Mouse (Mus musculus): ENCODE measurements around the gene Dnaic1.

Dnaic1 gene

GRCm38 (mm10) chr4:41569411-41569885, at the start of gene Dnaic1, which contains the start of gene Fam219a:
Dnaic1 (plus strand) TSS chr4:41569775.
Fam219a (minus strand) TSS chr4:41569538.
- DNase-seq (ENCODE audit: low read depth, low spot score): peak; percentile 99

GRCm38 (mm10) chr4:41520641-41521040, 48.9 kb upstream of the Dnaic1 start:
- DNase-seq (ENCODE audit: low read depth, low spot score): no peak

GRCm38 (mm10) chr4:41522136-41522535, 47.4 kb upstream of the Dnaic1 start:
- DNase-seq (ENCODE audit: low read depth, low spot score): no peak

GRCm38 (mm10) chr4:41522788-41523187, 46.8 kb upstream of the Dnaic1 start:
- peak; percentile 47 for DNase-seq (ENCODE audit: low read depth, low spot score)

- DNase-seq (ENCODE audit: low read depth, low spot score): no peak
Observed at GRCm38 (mm10) chr4:41523839-41524238, 45.7 kb upstream of the Dnaic1 start.

GRCm38 (mm10) chr4:41524829-41525228, 44.7 kb upstream of the Dnaic1 start:
- no peak for DNase-seq (ENCODE audit: low read depth, low spot score)

- DNase-seq (ENCODE audit: low read depth, low spot score): no peak
Observed at GRCm38 (mm10) chr4:41526553-41526952, 43.0 kb upstream of the Dnaic1 start.

- DNase-seq (ENCODE audit: low read depth, low spot score): no peak
Observed at GRCm38 (mm10) chr4:41527076-41527475, 42.5 kb upstream of the Dnaic1 start.

GRCm38 (mm10) chr4:41527996-41528395, 41.6 kb upstream of the Dnaic1 start:
- DNase-seq (ENCODE audit: low read depth, low spot score): no peak

GRCm38 (mm10) chr4:41532420-41532819, 37.2 kb upstream of the Dnaic1 start:
- no peak for DNase-seq (ENCODE audit: low read depth, low spot score)

GRCm38 (mm10) chr4:41534866-41535265, 34.7 kb upstream of the Dnaic1 start:
- no peak for DNase-seq (ENCODE audit: low read depth, low spot score)

- DNase-seq (ENCODE audit: low read depth, low spot score): no peak
Observed at GRCm38 (mm10) chr4:41542136-41542535, 27.4 kb upstream of the Dnaic1 start.

GRCm38 (mm10) chr4:41545985-41546384, 23.6 kb upstream of the Dnaic1 start:
- no peak for DNase-seq (ENCODE audit: low read depth, low spot score)

GRCm38 (mm10) chr4:41547086-41547485, 22.5 kb upstream of the Dnaic1 start:
- DNase-seq (ENCODE audit: low read depth, low spot score): no peak

GRCm38 (mm10) chr4:41552529-41552928, 17.0 kb upstream of the Dnaic1 start:
- DNase-seq (ENCODE audit: low read depth, low spot score): peak; percentile 71

- no peak for DNase-seq (ENCODE audit: low read depth, low spot score)
Observed at GRCm38 (mm10) chr4:41553116-41553515, 16.5 kb upstream of the Dnaic1 start.

GRCm38 (mm10) chr4:41554994-41555663, 14.4 kb upstream of the Dnaic1 start:
- no peak for DNase-seq (ENCODE audit: low read depth, low spot score)

GRCm38 (mm10) chr4:41556311-41556953, 13.1 kb upstream of the Dnaic1 start:
- no peak for DNase-seq (ENCODE audit: low read depth, low spot score)

- DNase-seq (ENCODE audit: low read depth, low spot score): no peak
Observed at GRCm38 (mm10) chr4:41557092-41557491, 12.5 kb upstream of the Dnaic1 start.

GRCm38 (mm10) chr4:41563297-41563696, 6.3 kb upstream of the Dnaic1 start:
- DNase-seq (ENCODE audit: low read depth, low spot score): no peak

GRCm38 (mm10) chr4:41566123-41566522, 3.5 kb upstream of the Dnaic1 start:
- DNase-seq (ENCODE audit: low read depth, low spot score): no peak

GRCm38 (mm10) chr4:41568239-41568638, 1.3 kb upstream of the Dnaic1 start:
- no peak for DNase-seq (ENCODE audit: low read depth, low spot score)

All from CD4-positive helper T cell, adult 2 months (primary cell).